Mouse (Mus musculus): Measurements from ENCODE around the gene Rpl29. TPM values are rescaled to one million over a fixed set of nuclear protein-coding genes. Genes with fewer than 3 reads are reported as not detected.

The Rpl29 gene
- polyA plus RNA-seq, 1 experiment: 3.8 TPM

GRCm38 (mm10) chr9:106457920-106458319 lies 28.7 kb downstream of the Rpl29 start:
- peaks cover 20% of the 10 kb centered on the region for H3K4me1 ChIP-seq (ENCODE audit: control insufficient read depth)

DNA sequence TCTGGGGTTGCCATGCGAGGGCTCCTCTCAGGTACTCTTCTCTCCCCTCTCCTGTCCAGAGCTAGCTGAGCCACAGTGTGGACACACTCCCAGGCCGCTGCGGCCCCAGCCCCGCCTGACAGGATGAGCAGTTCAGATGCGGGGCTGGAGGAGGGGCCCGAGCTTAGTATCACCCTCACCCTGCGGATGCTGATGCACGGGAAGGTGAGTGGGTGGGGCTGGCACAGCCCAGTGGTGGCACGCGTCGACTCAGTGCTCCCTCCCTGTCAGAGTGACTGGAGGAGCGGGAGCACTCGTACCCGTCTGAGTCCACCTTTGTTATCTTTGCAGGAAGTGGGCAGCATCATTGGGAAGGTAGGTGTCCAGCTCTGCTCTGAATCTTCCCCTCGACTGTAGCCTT lies 30.7 kb downstream of the Rpl29 start:
- no peaks in the 10 kb centered on the region for H3K9me3 ChIP-seq (ENCODE audit: control insufficient read depth, low read length)
- H3K36me3 ChIP-seq (ENCODE audit: control insufficient read depth): no peaks in the 10 kb centered on the region; the same call in 1 of the 2 replicates
- H3K27me3 ChIP-seq (ENCODE audit: control insufficient read depth): peaks cover 24% of the 10 kb centered on the region
- H3K4me3 ChIP-seq (replicated peaks): no peak overlapping the region
- H3K4me1 ChIP-seq (ENCODE audit: control insufficient read depth): peaks cover 5% of the 10 kb centered on the region
- TF ChIP-seq TAL1 (IDR thresholded peaks at IDR 0.05; ENCODE audit: low read length) (no peak), GATA1 (IDR thresholded peaks at IDR 0.05; ENCODE audit: low read length) (no peak)

More at GRCm38 (mm10) chr9:106457920-106458319, 28.7 kb downstream of the Rpl29 start:
- peaks cover 24% of the 10 kb centered on the region for H3K27me3 ChIP-seq (ENCODE audit: control insufficient read depth)
- H3K36me3 ChIP-seq (ENCODE audit: control insufficient read depth): no peaks in the 10 kb centered on the region; the same call in 1 of the 2 replicates
- TF ChIP-seq TAL1 (IDR thresholded peaks at IDR 0.05; ENCODE audit: low read length) (no peak), GATA1 (IDR thresholded peaks at IDR 0.05; ENCODE audit: low read length) (no peak)
- H3K4me3 ChIP-seq (replicated peaks): no peak overlapping the region
- H3K9me3 ChIP-seq (ENCODE audit: control insufficient read depth, low read length): no peaks in the 10 kb centered on the region

DNA sequence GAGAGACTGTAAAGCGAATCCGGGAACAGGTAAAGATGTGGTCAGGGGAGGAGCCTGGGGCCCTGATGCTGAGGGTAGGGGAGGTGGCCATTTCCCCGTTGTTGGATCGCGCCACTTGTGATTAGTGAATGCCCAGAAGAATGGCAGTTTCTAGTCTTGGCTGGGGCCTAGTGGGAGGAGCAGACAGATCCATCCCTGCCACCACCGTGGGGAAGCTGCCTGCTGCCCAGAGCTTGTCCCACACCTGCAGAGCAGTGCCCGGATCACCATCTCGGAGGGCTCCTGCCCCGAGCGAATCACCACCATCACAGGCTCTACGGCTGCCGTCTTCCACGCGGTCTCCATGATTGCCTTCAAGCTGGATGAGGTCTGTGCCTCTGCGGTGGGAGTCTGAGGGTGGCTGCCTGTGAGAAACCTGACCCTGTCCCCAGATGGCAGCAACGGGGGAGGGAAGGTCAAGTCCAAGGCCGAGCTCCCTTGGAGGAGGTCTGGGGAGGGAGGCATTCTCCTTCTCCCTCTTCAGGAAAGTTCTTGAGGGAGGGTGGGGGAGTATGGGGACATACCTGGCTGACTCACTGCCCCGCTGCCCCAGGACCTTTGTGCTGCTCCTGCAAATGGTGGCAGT lies 31.3 kb downstream of the Rpl29 start:
- Histone ChIP-seq H3K4me1 (ENCODE audit: control insufficient read depth) (peaks cover 5% of the 10 kb centered on the region), H3K9me3 (ENCODE audit: control insufficient read depth, low read length) (no peaks in the 10 kb centered on the region; the same call in 1 of the 2 replicates), H3K36me3 (ENCODE audit: control insufficient read depth) (no peaks in the 10 kb centered on the region; the same call in 1 of the 2 replicates), H3K27me3 (ENCODE audit: control insufficient read depth) (peaks cover 25% of the 10 kb centered on the region), H3K4me3 (replicated peaks) (no peak overlapping the region)
- TF ChIP-seq GATA1 (IDR thresholded peaks at IDR 0.05; ENCODE audit: low read length) (no peak), TAL1 (IDR thresholded peaks at IDR 0.05; ENCODE audit: low read length) (no peak)

DNA sequence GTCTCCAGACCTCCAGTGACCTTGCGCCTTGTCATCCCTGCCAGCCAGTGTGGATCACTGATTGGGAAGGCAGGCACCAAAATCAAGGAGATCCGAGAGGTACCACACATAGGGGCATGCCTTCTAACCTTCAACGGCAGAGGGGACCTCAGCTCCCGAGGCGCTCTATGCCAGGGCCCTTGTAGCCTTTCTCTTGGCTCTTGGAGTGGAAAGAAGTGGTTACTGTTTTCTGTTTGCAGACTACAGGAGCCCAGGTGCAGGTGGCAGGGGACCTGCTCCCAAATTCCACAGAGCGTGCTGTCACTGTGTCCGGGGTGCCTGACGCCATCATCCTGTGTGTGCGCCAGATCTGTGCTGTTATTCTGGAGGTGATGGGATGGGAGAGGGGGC lies 31.8 kb downstream of the Rpl29 start:
- Histone ChIP-seq H3K4me1 (ENCODE audit: control insufficient read depth) (peaks cover 5% of the 10 kb centered on the region), H3K36me3 (ENCODE audit: control insufficient read depth) (no peaks in the 10 kb centered on the region; the same call in 1 of the 2 replicates), H3K27me3 (ENCODE audit: control insufficient read depth) (peaks cover 30% of the 10 kb centered on the region), H3K9me3 (ENCODE audit: control insufficient read depth, low read length) (no peaks in the 10 kb centered on the region; the same call in 1 of the 2 replicates), H3K4me3 (replicated peaks) (no peak overlapping the region)
- no peak for TF ChIP-seq GATA1 (IDR thresholded peaks at IDR 0.05; ENCODE audit: low read length)
- no peak for TF ChIP-seq TAL1 (IDR thresholded peaks at IDR 0.05; ENCODE audit: low read length)

DNA sequence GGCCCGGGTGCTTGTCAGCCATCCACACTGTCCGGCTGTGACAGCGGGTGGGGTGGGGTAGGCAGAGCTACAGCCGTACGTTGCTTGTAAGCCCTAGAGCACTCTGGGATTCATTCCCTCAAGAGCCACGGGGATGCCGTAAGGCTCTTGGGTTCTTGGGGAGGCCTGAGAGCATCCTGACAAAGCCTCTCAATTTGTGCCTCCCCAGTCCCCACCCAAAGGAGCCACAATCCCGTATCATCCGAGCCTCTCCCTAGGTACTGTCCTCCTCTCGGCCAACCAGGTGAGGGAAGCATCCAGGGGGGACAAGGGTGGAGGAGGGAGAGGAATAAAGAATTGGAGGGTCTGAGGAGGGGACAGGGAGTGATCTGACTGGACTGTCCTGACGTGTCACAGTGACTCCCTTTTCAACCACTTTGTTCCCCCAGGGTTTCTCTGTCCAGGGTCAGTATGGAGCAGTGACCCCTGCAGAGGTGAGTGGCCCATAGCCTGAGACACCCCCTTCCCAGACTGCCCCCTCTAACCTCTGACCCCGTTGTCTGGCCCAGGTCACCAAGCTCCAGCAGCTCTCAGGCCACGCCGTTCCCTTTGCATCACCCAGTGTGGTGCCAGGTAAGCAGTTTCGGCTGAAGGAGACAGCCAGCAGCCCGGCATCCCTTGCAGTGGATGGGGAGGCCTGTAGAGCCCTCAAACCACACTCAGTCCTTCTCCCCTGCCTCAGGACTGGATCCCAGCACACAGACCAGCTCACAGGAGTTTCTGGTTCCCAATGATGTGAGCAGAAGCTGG lies 32.6 kb downstream of the Rpl29 start:
- H3K4me1 ChIP-seq (ENCODE audit: control insufficient read depth): peaks cover 5% of the 10 kb centered on the region
- TF ChIP-seq GATA1 (IDR thresholded peaks at IDR 0.05; ENCODE audit: low read length) (no peak), TAL1 (IDR thresholded peaks at IDR 0.05; ENCODE audit: low read length) (no peak)
- no peaks in the 10 kb centered on the region; the same call in 1 of the 2 replicates for H3K9me3 ChIP-seq (ENCODE audit: control insufficient read depth, low read length)
- peaks cover 33% of the 10 kb centered on the region for H3K27me3 ChIP-seq (ENCODE audit: control insufficient read depth)
- no peaks in the 10 kb centered on the region; the same call in 1 of the 2 replicates for H3K36me3 ChIP-seq (ENCODE audit: control insufficient read depth)
- no peak overlapping the region for H3K4me3 ChIP-seq (replicated peaks)

- no peaks in the 10 kb centered on the region; the same call in 1 of the 2 replicates for H3K36me3 ChIP-seq (ENCODE audit: control insufficient read depth)
- H3K4me1 ChIP-seq (ENCODE audit: control insufficient read depth): peaks cover 5% of the 10 kb centered on the region
- no peak overlapping the region for H3K4me3 ChIP-seq (replicated peaks)
- no peaks in the 10 kb centered on the region; the same call in 1 of the 2 replicates for H3K9me3 ChIP-seq (ENCODE audit: control insufficient read depth, low read length)
- H3K27me3 ChIP-seq (ENCODE audit: control insufficient read depth): peaks cover 33% of the 10 kb centered on the region
- TF ChIP-seq TAL1 (IDR thresholded peaks at IDR 0.05; ENCODE audit: low read length) (no peak), GATA1 (IDR thresholded peaks at IDR 0.05; ENCODE audit: low read length) (no peak)
Observed at GRCm38 (mm10) chr9:106462430-106462800, 33.2 kb downstream of the Rpl29 start.

GRCm38 (mm10) chr9:106463122-106464063 lies 34.1 kb downstream of the Rpl29 start:
- Histone ChIP-seq H3K4me1 (ENCODE audit: control insufficient read depth) (peaks cover 5% of the 10 kb centered on the region), H3K9me3 (ENCODE audit: control insufficient read depth, low read length) (no peaks in the 10 kb centered on the region; the same call in 1 of the 2 replicates), H3K36me3 (ENCODE audit: control insufficient read depth) (no peaks in the 10 kb centered on the region; the same call in 1 of the 2 replicates), H3K27me3 (ENCODE audit: control insufficient read depth) (peaks cover 33% of the 10 kb centered on the region), H3K4me3 (replicated peaks) (no peak overlapping the region)
- TF ChIP-seq TAL1 (IDR thresholded peaks at IDR 0.05; ENCODE audit: low read length): no peak
- TF ChIP-seq GATA1 (IDR thresholded peaks at IDR 0.05; ENCODE audit: low read length): no peak

GRCm38 (mm10) chr9:106464751-106465541 lies 35.7 kb downstream of the Rpl29 start:
- peak overlapping the region; percentile 27 for H3K4me3 ChIP-seq (replicated peaks)
- peaks cover 5% of the 10 kb centered on the region for H3K4me1 ChIP-seq (ENCODE audit: control insufficient read depth)
- no peaks in the 10 kb centered on the region; the same call in 1 of the 2 replicates for H3K36me3 ChIP-seq (ENCODE audit: control insufficient read depth)
- TF ChIP-seq GATA1 (IDR thresholded peaks at IDR 0.05; ENCODE audit: low read length) (no peak), TAL1 (IDR thresholded peaks at IDR 0.05; ENCODE audit: low read length) (no peak)
- H3K27me3 ChIP-seq (ENCODE audit: control insufficient read depth): peaks cover 33% of the 10 kb centered on the region
- no peaks in the 10 kb centered on the region; the same call in 1 of the 2 replicates for H3K9me3 ChIP-seq (ENCODE audit: control insufficient read depth, low read length)
